Mouse (Mus musculus) small intestine, adult 2 months (tissue): ENCODE data around the gene D230025D16Rik. TPM values are rescaled to one million over a fixed set of nuclear protein-coding genes. Genes with fewer than 3 reads are reported as not detected.

Experiments used
- H3K27ac ChIP-seq: fragments of 200-500 bp; 2 replicates; pipeline ENCODE4 v1.5.1; 2012; ENCODE audit warnings: low read depth, low read length, control low read depth, inconsistent platforms; ENCODE audit not compliant: insufficient read depth
- H3K27me3 ChIP-seq: fragments of 200-500 bp; 2 replicates; pipeline ENCODE4 v1.6.1; 2012; ENCODE audit warnings: mild to moderate bottlenecking, moderate library complexity, low read length, inconsistent platforms; ENCODE audit not compliant: control insufficient read depth, insufficient read depth
- H3K36me3 ChIP-seq: fragments of 200-500 bp; 2 replicates; pipeline ENCODE4 v1.6.1; 2012; ENCODE audit warnings: mild to moderate bottlenecking, low read length, control low read depth, inconsistent platforms; ENCODE audit not compliant: control insufficient read depth, insufficient read depth
- H3K4me1 ChIP-seq: fragments of 200-500 bp; 2 replicates; pipeline ENCODE4 v1.6.1; 2012; ENCODE audit warnings: low read length, inconsistent platforms, mixed read lengths; ENCODE audit not compliant: control insufficient read depth, insufficient read depth, insufficient read length
- H3K4me3 ChIP-seq: fragments of 200-500 bp; 2 replicates; pipeline ENCODE4 v1.5.1; 2012; ENCODE audit warnings: low read depth, mild to moderate bottlenecking, control low read depth, inconsistent platforms, low read length, moderate library complexity
- CTCF ChIP-seq: fragments of 200-500 bp; IDR thresholded peaks from 2 replicates; pipeline ENCODE4 v1.5.1; 2012; ENCODE audit warnings: low read depth, mild to moderate bottlenecking, control low read depth, inconsistent platforms, low read length, moderate library complexity, mixed read lengths; ENCODE audit not compliant: insufficient replicate concordance, insufficient read length; ENCODE audit errors: extremely low read depth
- POLR2A ChIP-seq: fragments of 200-500 bp; IDR thresholded peaks from 2 replicates; pipeline ENCODE4 v1.6.1; 2012; ENCODE audit warnings: low read depth, mild to moderate bottlenecking, control low read depth, inconsistent platforms, low read length, moderate library complexity
- WGBS: fragments of 180-500 bp; shearing (Covaris S2); methylation state at CpG from one replicate; pipeline ENCODE4 v1.1.7; 2018; 5-methylcytosine and 5-hydroxymethylcytosine counted together
- polyA plus RNA-seq: library from polyadenylated mRNA; depleted of rRNA; stranded (reverse); fragments of >200 nt; gene quantifications from 2 replicates; pipeline ENCODE4 v1.2.3, GENCODE M21; 2012

D230025D16Rik gene
- polyA plus RNA-seq, 1 experiment, result 9.4 TPM

DNA sequence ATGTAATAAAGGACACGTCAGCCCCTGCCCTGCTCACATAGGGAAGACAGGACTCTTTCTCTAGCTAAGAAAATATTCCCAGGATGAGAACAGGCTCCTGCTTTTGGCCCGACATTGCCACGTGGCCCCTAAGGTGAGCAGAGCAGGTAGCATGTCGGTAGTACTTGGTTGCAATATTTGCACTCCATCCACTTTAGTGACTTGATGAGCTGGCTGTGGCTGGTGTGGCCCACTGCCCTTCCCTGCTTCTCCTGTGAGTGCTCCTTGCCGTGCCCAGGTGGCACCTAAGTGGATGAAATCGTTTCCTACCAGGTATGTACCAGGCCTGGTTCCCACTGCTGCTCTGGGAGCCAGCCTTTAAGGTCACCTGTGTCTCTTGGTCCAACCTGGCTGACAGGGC, 27.0 kb downstream of the D230025D16Rik start:
- no peak overlapping the region for H3K27ac ChIP-seq
- 92% methylated on average over 6 of the region's 6 CpGs for WGBS
- TF ChIP-seq POLR2A, result no peak
- TF ChIP-seq CTCF, result no peak
- H3K27me3 ChIP-seq, result no peaks in the 10 kb centered on the region
- H3K36me3 ChIP-seq, result peaks cover 39% of the 10 kb centered on the region
- peaks cover 11% of the 10 kb centered on the region for H3K4me1 ChIP-seq
- H3K4me3 ChIP-seq, result no peak overlapping the region

DNA sequence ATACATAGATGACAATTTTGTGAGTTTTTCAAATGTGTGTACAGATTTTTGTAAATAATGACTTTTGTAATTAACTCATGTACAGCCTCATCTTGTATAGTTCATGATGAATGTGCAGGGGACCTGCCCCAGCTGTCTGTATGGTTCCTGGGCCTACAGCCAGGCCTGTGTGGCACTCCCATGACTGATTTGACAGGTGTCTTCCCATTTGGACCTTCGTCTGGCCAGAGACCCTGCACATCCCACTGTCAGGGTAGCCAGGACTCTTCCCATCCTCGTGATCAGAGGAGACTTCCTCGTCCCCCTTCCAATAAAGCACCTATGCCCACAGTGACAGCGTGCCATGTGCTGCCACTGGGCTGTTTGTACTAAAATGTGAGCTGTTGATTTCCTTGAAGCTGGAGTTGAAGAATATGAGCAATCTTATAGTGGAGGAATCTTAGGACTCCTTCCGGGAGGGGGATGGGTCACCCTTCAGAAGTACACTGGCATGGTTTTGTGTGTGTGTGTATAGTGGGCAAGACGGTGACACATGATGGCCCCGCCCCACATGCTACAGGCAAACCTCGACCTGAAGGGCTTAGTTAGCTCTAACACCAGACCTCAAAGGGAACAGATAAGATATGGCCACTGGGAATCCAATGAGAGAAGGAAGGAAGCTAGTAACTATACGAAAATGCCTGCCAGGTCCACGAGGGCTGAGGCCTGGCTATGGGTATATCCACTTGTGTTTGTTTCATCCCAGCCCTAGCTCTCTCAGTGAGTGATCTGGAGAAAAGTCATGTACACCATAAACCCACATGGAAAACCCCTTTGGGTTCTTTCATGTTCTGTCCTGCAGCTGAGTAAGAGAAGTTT, 28.0 kb downstream of the D230025D16Rik start:
- H3K4me1 ChIP-seq, result peaks cover 11% of the 10 kb centered on the region
- WGBS, result 72% methylated on average over 10 of the region's 10 CpGs
- TF ChIP-seq CTCF, result no peak
- TF ChIP-seq POLR2A, result no peak

DNA sequence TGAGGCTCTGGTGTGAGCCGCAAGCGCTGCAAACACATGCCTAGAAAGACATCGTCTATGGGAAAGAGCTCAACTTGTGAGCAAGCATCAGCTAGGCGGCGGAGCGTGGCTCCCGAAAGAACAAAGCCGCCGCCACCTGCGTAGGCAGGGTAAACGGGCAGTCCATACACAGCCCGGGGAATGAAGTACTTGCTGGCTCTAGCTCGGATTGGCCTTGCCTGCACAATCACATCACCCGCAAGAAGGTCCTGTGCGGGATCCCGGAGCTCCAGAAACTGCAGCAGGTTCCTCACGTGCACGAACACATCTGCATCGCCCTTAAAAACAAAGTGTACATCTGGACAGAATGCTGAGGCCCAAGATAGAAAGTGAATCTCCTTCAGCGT, 28.8 kb downstream of the D230025D16Rik start:
- peaks cover 11% of the 10 kb centered on the region for H3K4me1 ChIP-seq
- H3K36me3 ChIP-seq, result peaks cover 30% of the 10 kb centered on the region
- TF ChIP-seq CTCF (no peak), POLR2A (no peak)
- WGBS, result 51% methylated on average over 20 of the region's 20 CpGs
- no peak overlapping the region for H3K27ac ChIP-seq
- H3K4me3 ChIP-seq, result peak overlapping the region; percentile 1; the same call in 1 of the 2 replicates
- H3K27me3 ChIP-seq, result no peaks in the 10 kb centered on the region

More for the DNA sequence above, 28.0 kb downstream of the D230025D16Rik start:
- no peak overlapping the region for H3K4me3 ChIP-seq
- H3K36me3 ChIP-seq, result peaks cover 32% of the 10 kb centered on the region
- no peaks in the 10 kb centered on the region for H3K27me3 ChIP-seq
- no peak overlapping the region for H3K27ac ChIP-seq

DNA sequence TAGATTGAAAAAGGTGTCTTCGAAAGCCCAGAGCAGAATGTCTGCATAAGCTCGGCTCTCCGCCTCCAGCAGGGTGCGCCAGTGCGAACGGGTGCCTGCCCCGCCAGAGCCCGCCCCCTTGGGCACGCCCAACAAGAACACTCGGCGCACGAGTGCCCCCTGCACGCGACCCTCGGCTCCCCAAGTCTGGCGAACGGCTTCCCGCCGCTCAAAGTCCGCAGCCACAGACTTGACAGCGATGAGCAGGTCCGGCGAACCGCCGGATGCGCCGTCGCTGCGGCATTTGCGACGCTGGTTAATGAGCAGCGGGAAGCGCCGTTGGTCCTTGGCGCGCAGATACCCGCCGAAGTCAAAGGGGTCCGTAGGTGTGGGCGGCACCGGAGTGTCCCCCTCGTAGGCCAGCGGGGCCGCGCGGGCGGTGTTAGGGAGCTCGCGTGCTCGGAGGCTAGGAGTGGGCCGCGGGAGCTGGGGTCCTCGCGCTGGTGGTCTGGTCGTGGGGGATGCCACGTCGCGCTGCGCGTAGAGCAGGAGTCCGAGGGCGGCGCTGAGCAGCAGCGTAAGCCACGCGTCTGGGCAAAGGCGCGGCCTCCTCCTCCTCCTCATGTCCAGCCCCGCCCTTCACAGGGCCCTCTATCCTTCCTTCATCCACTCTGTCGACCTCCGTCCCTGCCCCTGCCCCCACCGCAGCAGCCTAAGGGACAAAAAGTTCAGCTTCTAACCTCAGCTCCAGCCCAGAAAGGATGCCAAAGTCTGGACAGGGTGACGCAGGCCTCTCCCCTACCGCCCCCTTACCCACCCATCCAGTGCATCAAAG, 29.4 kb downstream of the D230025D16Rik start:
- H3K4me3 ChIP-seq, result peak overlapping the region; percentile 75
- WGBS, result under 1% methylated on average over 74 of the region's 74 CpGs
- peaks cover 31% of the 10 kb centered on the region for H3K36me3 ChIP-seq
- H3K27ac ChIP-seq, result peak overlapping the region; percentile 40; the same call in 1 of the 2 replicates
- H3K4me1 ChIP-seq, result peaks cover 15% of the 10 kb centered on the region
- no peak for TF ChIP-seq POLR2A
- peak; percentile 84 for TF ChIP-seq CTCF
- H3K27me3 ChIP-seq, result no peaks in the 10 kb centered on the region

DNA sequence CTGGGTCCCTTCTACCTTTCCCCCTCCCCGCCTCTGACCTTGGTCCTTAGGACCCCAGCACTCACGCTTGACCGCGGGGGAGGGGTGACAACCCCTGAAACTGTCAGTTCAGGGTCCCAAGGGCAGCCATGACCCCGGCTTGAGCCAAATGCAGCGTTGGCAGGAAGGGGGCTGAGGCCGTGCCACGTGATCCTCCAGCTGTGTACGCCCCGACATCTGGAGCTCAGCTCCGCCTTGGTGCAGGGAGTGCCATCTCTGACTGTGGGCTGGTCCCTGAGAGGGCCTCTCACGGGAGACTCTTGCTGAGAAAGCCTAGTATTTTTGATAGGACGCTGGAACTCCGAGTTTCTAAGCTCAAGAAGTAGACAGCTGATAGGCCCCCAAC, 30.0 kb downstream of the D230025D16Rik start, which contains the start of gene B3gnt9:
Gene B3gnt9 (minus strand): TSS at position 188 of the 385 bp plus-strand sequence.
- WGBS, result 2% methylated on average over 14 of the region's 14 CpGs
- H3K27ac ChIP-seq, result peak within 1 kb of the TSS; percentile 40; the same call in 1 of the 2 replicates
- no peak for TF ChIP-seq CTCF
- no peak for TF ChIP-seq POLR2A
- peaks cover 21% of the 10 kb centered on the region for H3K4me1 ChIP-seq
- H3K27me3 ChIP-seq, result no peaks in the 10 kb centered on the region
- peak within 1 kb of the TSS; percentile 75 for H3K4me3 ChIP-seq
- H3K36me3 ChIP-seq, result peaks cover 30% of the 10 kb centered on the region

DNA sequence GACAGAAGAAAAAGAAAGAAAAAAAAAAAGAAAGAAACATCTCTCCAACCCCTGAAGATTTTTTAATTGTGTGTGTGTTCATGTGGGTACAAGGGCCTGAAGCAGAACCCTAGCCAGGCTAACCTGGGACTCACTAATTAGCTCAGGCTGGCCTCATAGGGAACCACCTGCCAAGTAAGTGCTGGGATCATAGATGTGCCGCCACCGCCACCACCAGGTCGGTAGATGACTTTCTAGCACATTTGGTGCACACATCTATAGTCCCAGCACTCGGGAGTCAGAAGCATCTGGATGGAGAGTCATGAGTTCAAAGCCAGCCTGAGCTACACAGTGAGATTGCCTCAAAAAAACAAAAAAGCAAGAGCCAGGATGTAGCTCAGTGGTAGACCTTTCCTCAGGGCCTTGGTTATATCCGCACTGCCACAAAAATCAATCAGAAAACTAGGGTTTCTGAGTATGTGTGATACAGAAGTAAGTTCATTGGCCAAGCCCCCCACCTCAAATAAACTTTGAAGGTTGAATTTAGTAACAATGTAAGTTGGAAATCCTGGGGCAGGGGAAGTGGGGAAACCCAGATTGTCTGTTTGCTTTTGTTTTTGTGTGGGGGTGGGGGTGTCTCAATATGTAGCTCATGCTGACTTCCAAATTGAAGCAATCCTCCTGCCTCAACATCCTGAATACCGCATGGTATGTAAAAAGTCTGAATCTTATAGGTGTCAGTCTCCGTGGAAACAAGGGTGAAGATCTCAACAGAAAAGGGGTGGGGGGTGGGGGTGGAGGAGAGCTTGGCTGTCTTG, 32.6 kb downstream of the D230025D16Rik start:
- Histone ChIP-seq H3K36me3 (peaks cover 13% of the 10 kb centered on the region), H3K4me1 (peaks cover 38% of the 10 kb centered on the region), H3K27ac (no peak overlapping the region), H3K27me3 (no peaks in the 10 kb centered on the region), H3K4me3 (no peak overlapping the region)
- 87% methylated on average over 7 of the region's 7 CpGs for WGBS
- TF ChIP-seq POLR2A (no peak), CTCF (no peak)
